Mouse (Mus musculus): Measurements from ENCODE around the gene Tmem246. TPM values are rescaled to one million over a fixed set of nuclear protein-coding genes. Genes with fewer than 3 reads are reported as not detected.

The Tmem246 gene
- total RNA-seq, 2 experiments from 2014 or later = 42.0 to 47.4 TPM

- intact Hi-C loops (cut with DNase I) = loop anchor here (1.0 kb wide), 1 partner anchor 47 kb away; no protein-coding TSS in a partner anchor
- peak; percentile 36 to 54 for DNase-seq
Observed at GRCm38 (mm10) chr4:49583965-49584831, 13.5 kb downstream of the Tmem246 start.

- intact Hi-C loops (cut with DNase I) = no loop called here
- DNase-seq = no peak
Observed at GRCm38 (mm10) chr4:49581256-49581655, 16.4 kb downstream of the Tmem246 start.

GRCm38 (mm10) chr4:49572194-49572593 is 25.5 kb downstream of the Tmem246 start:
- DNase-seq = no peak
- intact Hi-C loops (cut with DNase I) = no loop called here

DNA sequence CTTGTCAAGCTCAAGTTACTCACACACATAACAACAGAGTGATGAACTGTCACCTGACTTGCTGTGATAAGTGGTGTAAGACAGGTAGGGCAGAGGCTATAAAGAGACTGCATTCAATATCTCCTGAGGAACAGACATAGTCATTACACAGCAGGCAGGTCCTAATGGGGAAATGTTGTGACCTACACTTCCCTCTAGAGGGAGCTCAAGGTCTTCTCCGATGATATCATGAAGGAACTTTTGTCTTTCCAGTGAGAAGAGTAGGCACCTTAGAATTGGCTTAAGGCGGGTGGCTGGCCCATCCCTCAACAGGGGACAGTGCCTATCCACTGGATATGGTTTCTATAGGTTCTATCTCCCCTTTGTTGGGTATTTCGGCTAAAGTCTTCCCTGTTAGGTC is 30.1 kb downstream of the Tmem246 start:
- intact Hi-C loops (cut with DNase I) = loop anchor here (1.0 to 2.0 kb wide), 2 partner anchors 29 to 60 kb away; partner anchors contain the start of gene Tmem246
- peak; percentile 79 to 82 for DNase-seq

DNA sequence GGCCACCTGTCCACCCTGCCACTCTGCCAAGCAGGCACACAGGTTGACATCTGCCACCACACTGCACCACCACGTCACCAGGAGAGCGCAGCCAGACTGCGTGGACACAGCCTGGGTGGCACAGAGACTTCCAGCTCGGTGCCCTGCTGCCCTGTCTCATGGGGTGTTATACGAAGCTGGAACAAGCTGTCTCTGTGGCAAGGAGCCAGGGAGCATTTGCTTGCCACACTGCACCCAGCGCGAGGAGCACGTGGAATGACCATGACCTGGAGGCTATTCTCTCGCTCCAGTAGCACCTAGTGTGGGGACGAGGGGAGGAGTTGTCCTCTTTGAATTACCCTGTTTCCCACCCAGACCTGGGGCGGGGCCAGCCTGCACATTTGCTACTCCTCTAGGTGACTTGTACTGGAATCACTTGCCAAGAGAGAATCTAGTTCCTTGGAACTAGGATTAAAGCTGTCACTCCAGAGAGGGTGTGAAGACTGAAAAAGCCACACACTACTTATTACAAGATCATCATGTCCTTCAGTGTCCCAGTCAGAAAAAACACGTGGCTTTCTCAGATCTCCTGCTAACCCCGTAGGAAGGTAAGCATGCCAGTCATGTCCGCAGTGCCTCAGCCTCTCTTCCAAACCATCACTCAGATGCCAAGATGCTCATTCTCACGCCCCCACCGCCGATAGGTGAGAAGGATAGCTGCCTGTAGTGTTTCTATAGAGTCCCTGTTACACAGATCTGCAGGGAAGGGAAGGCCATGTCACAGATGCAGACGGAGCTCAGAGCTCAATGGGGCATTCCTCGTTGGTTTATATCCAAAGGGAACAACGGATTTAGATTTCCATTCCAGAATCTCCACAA is 37.5 kb downstream of the Tmem246 start:
- intact Hi-C loops (cut with DNase I) = no loop called here
- DNase-seq = peak; percentile 57 to 61

GRCm38 (mm10) chr4:49558181-49558580 is 39.5 kb downstream of the Tmem246 start:
- DNase-seq = no peak
- intact Hi-C loops (cut with DNase I) = no loop called here

- intact Hi-C loops (cut with DNase I) = no loop called here
- DNase-seq = no peak
Observed at GRCm38 (mm10) chr4:49557375-49557774, 40.3 kb downstream of the Tmem246 start.

GRCm38 (mm10) chr4:49553380-49553779 is 44.3 kb downstream of the Tmem246 start:
- intact Hi-C loops (cut with DNase I) = no loop called here
- DNase-seq = no peak

GRCm38 (mm10) chr4:49549383-49549782 is 48.3 kb downstream of the Tmem246 start, which contains the start of gene Aldob:
Gene Aldob (minus strand): TSS chr4:49549546.
- intact Hi-C loops (cut with DNase I) = no loop called here
- DNase-seq = no peak

GRCm38 (mm10) chr4:49547544-49548219 is 50.0 kb downstream of the Tmem246 start:
- DNase-seq = no peak
- intact Hi-C loops (cut with DNase I) = no loop called here

- intact Hi-C loops (cut with DNase I) = no loop called here
- no peak for DNase-seq
Observed at GRCm38 (mm10) chr4:49546873-49547543, 50.7 kb downstream of the Tmem246 start.

- intact Hi-C loops (cut with DNase I) = no loop called here
- DNase-seq = no peak
Observed at GRCm38 (mm10) chr4:49546026-49546425, 51.6 kb downstream of the Tmem246 start.

- peak; percentile 14 to 16 for DNase-seq
Observed at GRCm38 (mm10) chr4:49540966-49541365, 56.7 kb downstream of the Tmem246 start.

DNA sequence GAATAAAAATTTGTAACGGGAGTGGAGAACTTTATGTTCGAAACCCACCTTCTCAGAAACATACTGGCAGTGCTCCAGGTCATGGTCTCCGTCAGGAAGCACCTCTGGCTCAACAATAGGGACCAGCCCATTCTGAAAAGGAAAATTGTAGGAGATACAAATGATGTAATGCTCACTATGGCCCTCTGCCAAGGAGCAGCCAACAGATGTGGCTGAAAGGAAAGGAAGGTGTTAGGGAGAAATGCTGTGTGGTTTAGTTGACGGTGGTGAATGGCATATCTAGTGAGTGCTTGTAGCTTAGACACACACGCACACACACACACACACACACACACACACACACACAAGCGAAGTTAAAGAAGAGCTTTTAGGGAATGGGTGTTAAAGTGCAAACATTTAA is 58.0 kb downstream of the Tmem246 start:
- DNase-seq = peak; percentile 31 to 36
- intact Hi-C loops (cut with DNase I) = no loop called here

More at GRCm38 (mm10) chr4:49540966-49541365, 56.7 kb downstream of the Tmem246 start:
- intact Hi-C loops (cut with DNase I) = no loop called here

DNA sequence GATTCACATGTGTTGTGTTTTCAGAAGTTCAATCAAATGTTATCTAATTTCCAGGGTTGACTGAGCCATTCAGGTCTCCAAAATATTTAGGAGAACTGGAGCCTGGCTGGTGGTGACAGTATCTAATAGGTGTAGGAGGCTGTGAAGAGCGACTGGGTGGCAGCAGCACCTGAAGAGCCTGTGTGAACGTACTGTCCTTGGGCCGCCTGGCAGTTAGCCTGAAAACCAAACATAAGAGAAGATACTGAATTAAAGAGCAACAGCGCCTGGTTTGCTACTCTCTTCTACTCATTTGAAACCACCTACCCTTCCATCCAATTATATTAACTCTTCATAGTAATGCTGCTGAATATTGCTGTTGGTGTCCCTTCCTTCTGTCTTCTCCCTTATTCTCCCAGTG is 61.0 kb downstream of the Tmem246 start:
- intact Hi-C loops (cut with DNase I) = no loop called here
- DNase-seq = no peak

GRCm38 (mm10) chr4:49535675-49536294 is 61.9 kb downstream of the Tmem246 start:
- DNase-seq = no peak

DNA sequence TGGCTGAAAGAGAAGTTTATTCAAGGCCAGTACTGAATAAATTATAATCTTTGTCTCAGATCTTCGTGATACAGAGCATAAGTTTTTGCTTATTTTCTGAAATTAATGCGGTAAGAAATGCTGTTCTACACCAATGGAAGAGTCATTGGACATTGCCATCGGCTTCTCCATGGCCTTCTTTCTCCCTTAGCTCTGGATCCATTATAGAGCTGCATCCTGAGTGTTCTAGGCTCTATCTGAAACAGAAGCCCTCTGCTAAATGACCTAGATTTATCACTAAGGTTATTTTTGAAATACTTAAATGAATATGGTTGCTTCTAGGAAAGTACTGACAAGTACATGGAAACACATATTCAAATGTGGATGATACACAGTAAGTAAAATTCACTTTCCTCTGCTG is 62.6 kb downstream of the Tmem246 start:
- intact Hi-C loops (cut with DNase I) = no loop called here
- no peak for DNase-seq

More at GRCm38 (mm10) chr4:49535675-49536294, 61.9 kb downstream of the Tmem246 start:
- intact Hi-C loops (cut with DNase I) = no loop called here
